Mouse (Mus musculus) hindbrain, embryonic 12.5 days (tissue): ENCODE measurements at regions not wholly inside any gene's neighbourhood (a gene's known extent, or its start where the extent isn't known, plus 50 kb on each side); places are given as distances from the start of the nearest gene placed in this dataset.

Experiments
- ATAC-seq: fragments of 200-750 bp; cut with Nextera tagmentation; 2 replicates; pipeline ENCODE4 v1.8.0; 2017; ENCODE audit warnings: moderate TSS enrichment; ENCODE audit not compliant: low FRiP score
- H3K27ac ChIP-seq: fragments of 300-500 bp; sonication (generic); 2 replicates; pipeline ENCODE4 v1.5.1; 2016; ENCODE audit warnings: mild to moderate bottlenecking
- H3K27me3 ChIP-seq: fragments of 300-500 bp; sonication (generic); 2 replicates; pipeline ENCODE4 v1.6.1; 2016; ENCODE audit warnings: mild to moderate bottlenecking
- H3K36me3 ChIP-seq: fragments of 300-500 bp; sonication (generic); 2 replicates; pipeline ENCODE4 v1.6.1; 2016; ENCODE audit warnings: mild to moderate bottlenecking
- H3K4me1 ChIP-seq: fragments of 300-500 bp; sonication (generic); 2 replicates; pipeline ENCODE4 v1.6.1; 2016
- H3K4me2 ChIP-seq: fragments of 300-500 bp; sonication (generic); replicated peaks from 2 replicates; pipeline ENCODE4 v1.6.1; 2016; ENCODE audit warnings: mild to moderate bottlenecking
- H3K4me3 ChIP-seq: fragments of 300-500 bp; sonication (generic); 2 replicates; pipeline ENCODE4 v1.5.1; 2016; ENCODE audit warnings: mild to moderate bottlenecking
- H3K9ac ChIP-seq: fragments of 300-500 bp; sonication (generic); 2 replicates; pipeline ENCODE4 v1.6.1; 2016; ENCODE audit warnings: mild to moderate bottlenecking, moderate library complexity
- H3K9me3 ChIP-seq: fragments of 300-500 bp; sonication (generic); replicated peaks from 2 replicates; pipeline ENCODE4 v1.6.1; 2016; ENCODE audit warnings: mild to moderate bottlenecking
- WGBS: fragments of 180-500 bp; shearing (Covaris S2); methylation state at CpG from one replicate; pipeline ENCODE4 v1.1.7; 2016; 5-methylcytosine and 5-hydroxymethylcytosine counted together

DNA sequence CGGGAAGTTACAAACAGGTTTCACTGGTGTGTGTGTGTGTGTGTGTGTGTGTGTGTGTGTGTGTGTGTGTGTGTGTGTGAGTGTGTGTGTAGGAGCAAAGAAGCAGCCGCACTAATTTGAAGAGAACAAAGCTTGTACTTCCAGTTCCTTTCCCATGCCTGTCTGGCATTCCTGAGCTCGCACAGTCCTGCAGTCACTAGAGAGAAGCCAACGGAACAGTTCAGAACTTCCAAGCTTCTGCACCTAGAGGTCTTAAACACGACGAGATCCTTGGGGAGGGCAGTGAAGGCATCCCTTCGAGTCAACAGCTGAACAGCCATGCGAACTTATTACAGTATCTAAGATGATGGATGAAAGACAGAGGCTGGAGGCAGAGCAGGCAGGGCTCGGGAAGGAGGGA is 157.4 kb downstream of the Nrip1 start:
- no peaks in the 10 kb centered on the region for H3K4me1 ChIP-seq
- ATAC-seq: no peak
- no peak overlapping the region for H3K4me2 ChIP-seq
- H3K36me3 ChIP-seq: no peaks in the 10 kb centered on the region
- H3K9ac ChIP-seq: no peak overlapping the region
- H3K9me3 ChIP-seq: no peaks in the 10 kb centered on the region
- 45% methylated on average over 9 of the region's 9 CpGs for WGBS
- H3K27me3 ChIP-seq: no peaks in the 10 kb centered on the region
- no peak overlapping the region for H3K27ac ChIP-seq
- H3K4me3 ChIP-seq: no peak overlapping the region

DNA sequence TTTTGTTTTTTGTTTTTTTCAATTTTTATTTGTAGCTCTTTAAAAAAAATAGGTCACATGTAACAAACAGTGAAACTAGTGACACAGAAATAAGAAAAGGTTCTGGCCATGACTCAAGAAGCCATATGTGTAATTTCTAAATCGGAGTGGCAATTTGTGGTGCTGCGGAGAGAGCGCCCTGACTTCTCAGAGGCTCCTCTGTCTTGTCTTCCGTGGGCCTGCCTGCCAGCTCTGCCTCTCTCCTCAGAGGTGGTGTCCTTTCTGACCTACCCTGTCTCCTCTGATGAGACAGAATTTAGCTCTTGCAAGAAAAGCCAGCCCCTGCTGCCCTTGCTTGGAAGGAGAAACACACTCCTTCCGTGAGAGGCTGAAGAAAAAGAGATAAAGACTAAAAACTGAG is 158.1 kb downstream of the Nrip1 start:
- Histone ChIP-seq H3K4me1 (no peaks in the 10 kb centered on the region), H3K9ac (no peak overlapping the region), H3K27ac (no peak overlapping the region), H3K9me3 (no peaks in the 10 kb centered on the region), H3K4me2 (no peak overlapping the region), H3K36me3 (no peaks in the 10 kb centered on the region), H3K27me3 (no peaks in the 10 kb centered on the region), H3K4me3 (no peak overlapping the region)
- no peak for ATAC-seq
- WGBS: 76% methylated on average over 5 of the region's 5 CpGs

DNA sequence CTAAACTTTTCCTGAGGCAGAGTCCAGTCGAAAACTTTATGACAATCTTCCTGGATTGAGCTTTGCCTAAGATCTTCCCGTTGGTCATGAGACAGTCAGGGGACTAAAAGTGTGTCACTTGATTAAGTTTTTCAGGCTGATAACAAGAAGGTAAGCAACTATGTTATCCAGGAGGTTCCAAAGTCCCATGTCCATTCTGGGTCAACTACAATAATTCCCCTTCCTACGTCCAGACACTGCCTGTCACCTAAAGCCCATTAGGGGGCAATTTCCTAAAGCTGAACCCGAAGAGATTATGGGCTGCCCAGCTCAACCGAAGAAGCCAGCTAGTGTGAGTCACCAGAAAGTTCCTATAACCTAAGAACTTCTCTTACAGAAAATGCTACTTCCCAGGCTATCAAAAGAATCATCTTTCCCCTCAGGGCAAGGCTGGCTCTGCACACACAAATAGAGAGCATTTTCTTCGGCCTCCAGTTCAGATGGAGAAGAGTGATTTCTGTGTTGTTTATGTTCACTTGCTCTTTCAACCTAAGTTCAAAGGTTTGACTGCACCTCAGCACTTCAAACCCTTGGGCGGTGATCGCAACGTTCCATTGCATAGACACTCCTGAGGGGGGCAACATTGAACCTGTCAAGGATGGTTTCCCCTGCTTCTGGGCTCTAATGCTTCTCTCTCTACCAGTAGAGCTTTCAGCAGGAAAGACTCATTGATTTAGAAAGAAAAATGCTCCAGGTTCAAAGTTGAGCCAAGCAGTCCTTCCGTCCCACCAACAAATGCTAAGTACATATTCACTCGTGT is 171.7 kb downstream of the Nrip1 start:
- Histone ChIP-seq H3K9ac (no peak overlapping the region), H3K9me3 (no peaks in the 10 kb centered on the region; the same call in 1 of the 2 replicates), H3K4me1 (no peaks in the 10 kb centered on the region), H3K4me2 (no peak overlapping the region), H3K27ac (no peak overlapping the region), H3K36me3 (no peaks in the 10 kb centered on the region), H3K4me3 (no peak overlapping the region), H3K27me3 (no peaks in the 10 kb centered on the region)
- WGBS: 62% methylated on average over 11 of the region's 11 CpGs
- no peak for ATAC-seq

DNA sequence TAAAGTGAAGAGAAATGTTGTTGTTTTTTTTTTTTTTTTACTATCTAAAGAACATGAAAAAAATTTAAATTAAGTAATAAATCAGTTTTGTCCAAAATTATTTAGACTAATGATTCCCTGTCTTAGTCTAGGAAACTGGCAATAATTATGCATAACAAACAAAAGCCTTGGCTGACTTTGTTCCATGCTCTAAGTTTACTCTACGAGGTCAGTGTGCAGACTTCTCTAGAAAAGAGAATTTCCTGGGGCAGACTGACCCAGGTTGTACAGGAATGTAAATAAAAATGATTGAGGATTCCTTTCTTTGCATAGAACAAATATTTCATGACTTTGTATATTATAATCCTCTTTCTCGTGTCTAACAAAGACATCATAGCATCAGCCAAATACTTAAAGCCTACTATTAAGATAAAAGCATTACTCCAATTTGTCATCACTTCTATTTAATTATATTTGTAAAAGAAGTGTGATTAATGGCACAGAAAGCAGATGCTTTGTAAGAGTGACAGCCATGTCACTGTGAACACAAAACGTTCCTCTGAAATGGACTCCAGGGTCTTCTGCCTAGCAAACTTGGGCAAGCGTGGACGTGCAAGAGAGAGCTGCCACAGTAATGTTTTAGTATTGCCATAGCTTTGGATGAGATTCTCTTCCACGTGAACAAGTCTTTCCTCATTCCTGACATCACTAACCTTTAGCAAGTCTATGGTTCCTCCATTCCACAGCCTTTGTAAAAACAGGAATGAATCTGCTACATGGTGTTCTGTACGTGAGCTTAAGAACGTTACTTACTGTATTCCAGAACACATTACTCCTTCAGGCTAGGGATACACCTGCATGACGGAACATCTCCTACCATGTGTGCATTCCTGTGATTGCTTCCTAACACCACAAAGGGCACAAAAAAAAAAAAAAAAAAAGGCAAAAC is 172.6 kb downstream of the Nrip1 start:
- no peak for ATAC-seq
- no peak overlapping the region for H3K4me3 ChIP-seq
- H3K36me3 ChIP-seq: no peaks in the 10 kb centered on the region
- H3K9ac ChIP-seq: no peak overlapping the region
- H3K9me3 ChIP-seq: no peaks in the 10 kb centered on the region; the same call in 1 of the 2 replicates
- no peaks in the 10 kb centered on the region for H3K27me3 ChIP-seq
- H3K4me2 ChIP-seq: no peak overlapping the region
- WGBS: 76% methylated on average over 9 of the region's 9 CpGs
- no peaks in the 10 kb centered on the region for H3K4me1 ChIP-seq
- H3K27ac ChIP-seq: no peak overlapping the region

DNA sequence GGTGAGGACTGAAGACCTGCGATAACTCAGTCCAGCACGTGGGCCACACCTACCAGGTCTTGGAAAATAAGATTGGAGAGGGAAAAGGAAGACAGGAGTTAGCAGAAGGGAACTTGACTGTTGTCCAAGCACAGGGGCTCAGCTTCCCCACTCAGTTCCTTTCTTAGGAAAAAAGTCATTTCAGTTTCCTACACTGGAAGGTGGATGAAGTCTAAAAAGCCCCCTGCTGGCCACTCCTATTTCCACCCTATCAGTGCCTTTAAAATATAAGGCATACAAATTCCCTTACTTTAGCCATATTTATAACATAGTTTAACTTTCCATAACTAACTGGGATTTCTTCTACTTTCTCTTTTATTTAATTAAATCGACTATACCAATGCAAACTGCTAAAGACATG is 173.4 kb downstream of the Nrip1 start:
- no peak overlapping the region for H3K27ac ChIP-seq
- no peak overlapping the region for H3K9ac ChIP-seq
- no peaks in the 10 kb centered on the region; the same call in 1 of the 2 replicates for H3K9me3 ChIP-seq
- no peak for ATAC-seq
- H3K27me3 ChIP-seq: no peaks in the 10 kb centered on the region
- no peak overlapping the region for H3K4me2 ChIP-seq
- no peak overlapping the region for H3K4me3 ChIP-seq
- 80% methylated on average over 3 of the region's 3 CpGs for WGBS
- H3K36me3 ChIP-seq: no peaks in the 10 kb centered on the region
- no peaks in the 10 kb centered on the region for H3K4me1 ChIP-seq

DNA sequence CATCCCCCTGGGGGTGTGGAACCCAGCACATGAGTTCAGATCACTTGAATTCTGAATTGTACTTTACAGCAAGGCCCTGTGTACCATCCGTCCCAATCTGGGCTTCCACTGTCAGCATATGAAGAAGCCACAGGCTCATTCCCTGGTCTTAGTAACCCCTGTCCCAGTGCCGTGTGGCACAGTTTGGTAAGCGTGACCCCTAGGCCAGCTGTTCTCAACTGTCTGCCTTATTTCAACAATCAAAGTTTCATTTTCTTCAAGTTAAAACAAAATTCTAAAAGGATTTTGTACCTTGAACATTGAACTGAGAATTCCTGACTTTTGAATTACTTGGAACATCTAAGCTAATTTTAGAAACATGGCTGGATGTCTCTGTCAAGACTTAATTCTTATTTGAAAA is 174.6 kb downstream of the Nrip1 start:
- WGBS: 76% methylated on average over 3 of the region's 3 CpGs
- H3K27ac ChIP-seq: no peak overlapping the region
- H3K27me3 ChIP-seq: no peaks in the 10 kb centered on the region

DNA sequence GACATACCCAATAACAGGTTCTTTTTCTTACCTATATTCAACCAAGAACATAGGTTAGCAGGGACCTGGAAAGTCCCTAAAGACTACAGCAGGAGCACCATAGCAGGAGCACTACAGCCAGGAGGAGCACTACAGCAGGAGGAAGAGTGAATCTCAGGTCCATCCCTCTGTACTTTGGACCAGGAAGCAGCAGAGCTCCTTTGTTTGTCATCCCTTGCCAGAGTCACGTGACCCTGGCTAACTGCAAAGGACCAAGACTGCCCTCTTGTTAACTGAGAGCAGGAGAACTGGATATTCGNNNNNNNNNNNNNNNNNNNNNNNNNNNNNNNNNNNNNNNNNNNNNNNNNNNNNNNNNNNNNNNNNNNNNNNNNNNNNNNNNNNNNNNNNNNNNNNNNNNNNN is 172.2 kb upstream of the Samsn1 start:
- no peak overlapping the region for H3K9ac ChIP-seq
- no peak overlapping the region for H3K27ac ChIP-seq
- no peak for ATAC-seq
- no peak overlapping the region for H3K4me2 ChIP-seq
- no peaks in the 10 kb centered on the region for H3K27me3 ChIP-seq
- H3K36me3 ChIP-seq: no peaks in the 10 kb centered on the region
- no peak overlapping the region for H3K4me3 ChIP-seq
- 72% methylated on average over 2 of the region's 2 CpGs for WGBS
- H3K4me1 ChIP-seq: no peaks in the 10 kb centered on the region
- no peaks in the 10 kb centered on the region; the same call in 1 of the 2 replicates for H3K9me3 ChIP-seq

More for the DNA sequence above, 174.6 kb downstream of the Nrip1 start:
- no peaks in the 10 kb centered on the region; the same call in 1 of the 2 replicates for H3K9me3 ChIP-seq
- ATAC-seq: no peak
- H3K4me2 ChIP-seq: no peak overlapping the region
- no peaks in the 10 kb centered on the region for H3K36me3 ChIP-seq
- H3K9ac ChIP-seq: no peak overlapping the region
- no peaks in the 10 kb centered on the region for H3K4me1 ChIP-seq
- no peak overlapping the region for H3K4me3 ChIP-seq

DNA sequence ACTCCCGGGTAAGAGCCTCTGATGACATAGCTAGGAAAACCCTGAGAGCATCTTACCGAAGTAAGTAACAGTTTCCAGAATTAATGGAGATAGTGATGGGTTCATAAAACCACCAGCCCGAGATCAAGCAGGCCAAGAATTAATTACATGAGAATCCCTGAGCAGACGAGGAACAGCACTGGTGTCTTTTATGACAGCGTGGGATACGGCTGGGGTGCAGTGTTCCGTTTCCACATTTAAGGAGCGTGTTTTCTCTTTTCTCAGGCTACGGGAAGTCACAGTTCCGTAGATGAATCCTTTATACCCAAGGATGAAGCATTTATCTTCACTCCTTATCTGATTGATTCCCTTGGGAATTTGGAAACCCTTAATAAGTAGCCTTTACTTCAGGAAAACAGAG is 169.1 kb upstream of the Samsn1 start:
- no peak for ATAC-seq
- 91% methylated on average over 10 of the region's 10 CpGs for WGBS

DNA sequence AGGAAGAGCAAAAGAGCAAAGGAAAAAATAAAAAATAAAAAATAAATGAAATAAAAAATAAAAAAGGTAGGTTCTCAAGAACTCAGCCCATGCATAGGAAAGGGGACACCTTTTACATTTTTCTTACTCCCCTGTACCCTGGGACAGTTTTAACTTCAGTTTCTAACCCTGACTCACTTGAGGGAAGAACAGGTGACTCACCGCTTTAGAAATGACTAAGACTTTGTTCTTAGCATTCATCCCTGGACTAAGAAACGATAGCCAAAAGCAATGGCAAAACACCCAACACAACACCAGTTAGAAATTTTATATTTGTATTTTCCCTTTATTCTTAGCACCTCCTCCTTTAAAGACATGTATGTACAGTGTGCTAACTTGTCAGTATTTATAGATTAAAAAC is 161.5 kb upstream of the Samsn1 start:
- 85% methylated on average over 2 of the region's 2 CpGs for WGBS
- no peak for ATAC-seq
- H3K27me3 ChIP-seq: no peaks in the 10 kb centered on the region
- H3K9ac ChIP-seq: no peak overlapping the region
- H3K4me2 ChIP-seq: no peak overlapping the region
- H3K4me1 ChIP-seq: no peaks in the 10 kb centered on the region
- H3K36me3 ChIP-seq: no peaks in the 10 kb centered on the region
- H3K27ac ChIP-seq: no peak overlapping the region
- H3K4me3 ChIP-seq: no peak overlapping the region
- no peaks in the 10 kb centered on the region for H3K9me3 ChIP-seq

More for the DNA sequence above, 169.1 kb upstream of the Samsn1 start:
- Histone ChIP-seq H3K27me3 (no peaks in the 10 kb centered on the region), H3K36me3 (no peaks in the 10 kb centered on the region), H3K9me3 (no peaks in the 10 kb centered on the region), H3K4me1 (no peaks in the 10 kb centered on the region), H3K4me2 (no peak overlapping the region), H3K9ac (no peak overlapping the region), H3K4me3 (no peak overlapping the region), H3K27ac (no peak overlapping the region)

DNA sequence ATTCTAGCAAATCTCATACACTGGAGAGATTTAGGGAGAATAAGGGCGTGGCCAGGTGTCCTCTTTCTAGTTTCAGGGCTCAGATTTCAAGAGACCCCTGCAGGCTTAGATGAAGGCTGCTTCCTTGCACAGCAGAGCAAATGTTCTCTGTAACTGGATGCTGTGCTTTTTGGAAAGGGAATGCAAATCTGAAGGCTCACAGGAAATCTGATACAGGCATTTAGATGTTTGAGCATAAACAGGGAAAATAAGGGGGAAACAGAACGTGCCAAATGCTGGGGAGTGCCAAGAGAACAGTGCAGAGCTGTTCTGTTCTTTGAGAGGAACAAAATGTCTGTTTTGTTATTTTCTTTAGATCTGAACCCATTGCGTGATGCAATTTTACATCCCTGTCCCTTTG is 161.0 kb upstream of the Samsn1 start:
- H3K4me1 ChIP-seq: no peaks in the 10 kb centered on the region
- no peaks in the 10 kb centered on the region for H3K36me3 ChIP-seq
- no peaks in the 10 kb centered on the region for H3K9me3 ChIP-seq
- no peak overlapping the region for H3K4me2 ChIP-seq
- H3K9ac ChIP-seq: no peak overlapping the region
- no peak for ATAC-seq
- WGBS: 36% methylated on average over 3 of the region's 3 CpGs
- no peak overlapping the region for H3K4me3 ChIP-seq
- no peak overlapping the region for H3K27ac ChIP-seq
- H3K27me3 ChIP-seq: no peaks in the 10 kb centered on the region

DNA sequence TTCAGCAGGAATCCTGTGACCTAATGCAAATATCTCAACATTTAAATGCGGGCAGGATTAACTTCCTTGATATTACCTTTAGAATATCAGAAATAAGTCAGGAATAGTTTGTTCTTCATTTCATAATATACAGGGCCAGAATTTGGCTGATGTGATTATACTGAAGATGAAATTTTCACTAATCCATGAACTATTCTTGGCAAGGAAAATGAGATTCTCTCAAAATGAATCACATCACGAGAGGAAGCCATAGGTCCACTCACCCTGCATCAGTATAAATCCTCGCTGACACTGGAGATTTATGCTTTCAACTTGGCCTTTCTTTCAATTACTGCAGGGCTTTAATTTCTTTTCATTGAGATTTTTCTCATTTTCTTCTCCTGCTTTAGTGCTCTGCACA is 159.5 kb upstream of the Samsn1 start:
- Histone ChIP-seq H3K36me3 (no peaks in the 10 kb centered on the region), H3K27me3 (no peaks in the 10 kb centered on the region), H3K4me3 (no peak overlapping the region), H3K27ac (no peak overlapping the region), H3K4me1 (no peaks in the 10 kb centered on the region), H3K9ac (no peak overlapping the region), H3K9me3 (no peaks in the 10 kb centered on the region), H3K4me2 (no peak overlapping the region)
- WGBS: 92% methylated on average over 3 of the region's 3 CpGs
- ATAC-seq: no peak

DNA sequence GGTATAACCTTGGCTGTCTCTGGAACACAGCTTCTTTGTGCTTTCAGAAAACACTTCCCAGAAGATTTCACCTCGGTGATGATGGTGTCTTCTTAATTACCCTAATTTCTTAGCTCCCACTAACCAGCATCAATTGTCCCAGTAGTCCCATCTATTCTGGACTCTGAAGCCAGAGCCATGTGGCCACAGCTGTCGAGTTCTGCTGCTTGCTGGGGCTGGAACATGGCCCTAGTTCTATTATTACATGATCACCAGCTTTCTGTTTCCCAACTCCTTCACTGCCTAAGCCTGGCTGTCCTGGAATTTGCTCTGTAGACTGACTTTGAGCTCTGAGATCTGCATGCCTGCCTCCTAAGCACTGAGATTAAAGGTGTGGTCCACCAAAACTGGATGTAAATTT is 145.6 kb upstream of the Samsn1 start:
- no peaks in the 10 kb centered on the region for H3K4me1 ChIP-seq
- H3K27ac ChIP-seq: no peak overlapping the region
- ATAC-seq: no peak
- H3K4me2 ChIP-seq: no peak overlapping the region
- H3K36me3 ChIP-seq: no peaks in the 10 kb centered on the region
- H3K4me3 ChIP-seq: no peak overlapping the region
- H3K9me3 ChIP-seq: no peaks in the 10 kb centered on the region
- H3K9ac ChIP-seq: no peak overlapping the region
- 69% methylated on average over 2 of the region's 2 CpGs for WGBS
- no peaks in the 10 kb centered on the region for H3K27me3 ChIP-seq
